Mouse (Mus musculus) lung, postnatal 0 days (tissue): ENCODE results near the gene Gm20708.

Source experiments
- CTCF ChIP-seq: IDR thresholded peaks from 2 replicates; pipeline ENCODE4 v1.5.1; 2016; ENCODE audit warnings: antibody characterized with exemption, mild to moderate bottlenecking
- EP300 ChIP-seq: IDR thresholded peaks from 2 replicates; pipeline ENCODE4 v1.6.1; 2016; ENCODE audit warnings: antibody characterized with exemption, mild to moderate bottlenecking, control low read depth

GRCm38 (mm10) chr11:117832086-117832969, 22.9 kb downstream of the Gm20708 start:
- TF ChIP-seq CTCF (peak; percentile 86), EP300 (no peak)
